Mouse (Mus musculus) liver, embryonic 16.5 days (tissue): ENCODE results near the gene Nek7. TPM values are rescaled to one million over a fixed set of nuclear protein-coding genes. Genes with fewer than 3 reads are reported as not detected.

Experiments
- ATAC-seq: fragments of 200-750 bp; cut with Nextera tagmentation; 2 replicates; pipeline ENCODE4 v1.8.0; 2017; ENCODE audit warnings: low read depth, mild to moderate bottlenecking, moderate number of reproducible peaks, moderate library complexity
- H3K27ac ChIP-seq: fragments of 300-500 bp; sonication (generic); 2 replicates; pipeline ENCODE4 v1.5.1; 2014; ENCODE audit warnings: mild to moderate bottlenecking, low read length
- H3K27me3 ChIP-seq: fragments of 300-500 bp; sonication (generic); 2 replicates; pipeline ENCODE4 v1.6.1; 2014; ENCODE audit warnings: low read depth, low read length, mixed read lengths; ENCODE audit not compliant: control insufficient read depth, insufficient read depth
- H3K36me3 ChIP-seq: fragments of 300-500 bp; sonication (generic); 2 replicates; pipeline ENCODE4 v1.6.1; 2014; ENCODE audit warnings: mild to moderate bottlenecking; ENCODE audit not compliant: control insufficient read depth, insufficient read depth
- H3K4me1 ChIP-seq: fragments of 300-500 bp; sonication (generic); 2 replicates; pipeline ENCODE4 v1.6.1; 2014; ENCODE audit warnings: low read depth, low read length, mixed read lengths; ENCODE audit not compliant: control insufficient read depth
- H3K4me2 ChIP-seq: fragments of 300-500 bp; sonication (generic); 2 replicates; pipeline ENCODE4 v1.6.1; 2014; ENCODE audit warnings: low read depth, low read length, mixed read lengths
- H3K4me3 ChIP-seq: fragments of 300-500 bp; sonication (generic); 2 replicates; pipeline ENCODE4 v1.5.1; 2014; ENCODE audit warnings: low read depth, mild to moderate bottlenecking, low read length
- H3K9ac ChIP-seq: fragments of 300-500 bp; sonication (generic); 2 replicates; pipeline ENCODE4 v1.6.1; 2014; ENCODE audit warnings: low read depth, low read length
- H3K9me3 ChIP-seq: fragments of 300-500 bp; sonication (generic); replicated peaks from 2 replicates; pipeline ENCODE4 v1.6.1; 2016; ENCODE audit warnings: low read length; ENCODE audit not compliant: control insufficient read depth
- WGBS: fragments of 180-500 bp; shearing (Covaris S2); extraction: QIAGEN DNeasy Blood & Tissue Kit; methylation state at CpG from one replicate; pipeline ENCODE4 v1.1.7; 2014; ENCODE audit not compliant: insufficient replicate concordance; 5-methylcytosine and 5-hydroxymethylcytosine counted together
- polyA plus RNA-seq: library from polyadenylated mRNA; unstranded; fragments of >200 nt; fragmentation: Nextera tagmentation; extraction: Ambion mirVana; gene quantifications from 2 replicates; pipeline ENCODE4 v1.2.1, GENCODE M21; 2015

Nek7 gene
- polyA plus RNA-seq, 1 experiment from 2014 or later = 15.3 TPM

DNA sequence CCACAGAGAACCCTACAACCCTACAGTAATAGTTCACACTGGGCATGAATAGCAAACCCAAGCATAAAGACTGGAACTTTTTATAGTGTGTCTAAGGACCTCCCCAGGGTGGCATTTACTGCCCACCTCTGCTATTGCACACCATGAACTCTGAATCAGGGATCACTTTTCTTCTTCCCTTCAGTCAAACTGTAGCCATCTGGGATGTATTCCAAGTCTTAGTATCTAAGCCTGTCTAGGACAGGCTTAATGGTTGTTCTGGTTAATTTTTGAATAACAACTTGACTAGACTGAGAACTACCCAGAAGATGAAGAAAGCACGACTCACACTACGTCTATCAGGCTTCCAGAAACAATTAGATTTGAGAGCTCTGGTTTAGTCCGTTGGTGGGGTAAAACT lies 8.5 kb upstream of the Nek7 start:
- WGBS = 66% methylated on average over 3 of the region's 3 CpGs
- no peaks in the 10 kb centered on the region for H3K27me3 ChIP-seq

DNA sequence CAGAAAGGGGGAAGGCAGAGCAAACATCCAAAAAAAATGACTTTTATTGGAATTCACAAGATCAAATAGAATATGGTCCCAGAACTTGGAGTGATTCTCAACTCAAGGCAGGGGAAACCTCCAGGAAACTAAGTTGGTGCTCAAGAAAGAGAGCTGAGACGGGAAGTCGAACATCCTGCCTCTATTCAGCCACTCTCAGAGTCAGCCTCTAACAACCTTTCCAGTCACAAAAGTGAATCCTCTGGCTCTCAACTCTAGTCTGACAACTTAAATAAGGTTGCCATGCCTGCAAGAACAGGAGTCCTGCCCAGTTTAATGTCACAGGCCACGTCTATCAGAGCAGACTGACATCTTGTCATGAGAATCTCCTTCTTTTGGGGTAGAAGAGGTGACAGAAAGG lies 7.9 kb upstream of the Nek7 start:
- no peaks in the 10 kb centered on the region; the same call in 1 of the 2 replicates for H3K4me1 ChIP-seq
- no peak for ATAC-seq

More for the DNA sequence above, 8.5 kb upstream of the Nek7 start:
- Histone ChIP-seq H3K9me3 (no peaks in the 10 kb centered on the region), H3K4me1 (no peaks in the 10 kb centered on the region), H3K4me2 (no peak overlapping the region), H3K36me3 (no peaks in the 10 kb centered on the region), H3K4me3 (no peak overlapping the region), H3K9ac (no peak overlapping the region), H3K27ac (no peak overlapping the region)
- ATAC-seq = no peak

DNA sequence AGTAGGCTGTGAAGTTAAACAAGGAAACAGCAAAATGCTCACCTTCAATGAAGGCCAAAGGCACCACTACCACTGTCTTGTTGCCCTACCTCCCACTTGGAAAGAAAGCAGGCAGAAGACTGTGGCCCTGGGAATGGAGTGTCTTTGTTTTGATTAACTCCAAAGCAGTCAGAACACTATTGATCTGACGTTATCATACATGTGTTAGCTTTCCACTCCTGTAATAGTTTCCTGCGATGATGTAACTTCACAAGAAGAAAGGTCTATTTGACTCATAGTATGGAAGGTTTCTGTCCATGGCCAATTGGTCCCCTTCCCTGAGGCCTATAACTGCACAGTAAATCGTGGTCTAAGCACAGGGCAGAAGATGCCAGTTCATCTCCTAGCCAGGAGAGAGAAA lies 6.3 kb upstream of the Nek7 start:
- no peaks in the 10 kb centered on the region for H3K36me3 ChIP-seq
- 56% methylated on average over 3 of the region's 3 CpGs for WGBS
- no peak overlapping the region for H3K9ac ChIP-seq
- ATAC-seq = no peak
- no peak overlapping the region for H3K27ac ChIP-seq
- H3K4me3 ChIP-seq = no peak overlapping the region
- H3K27me3 ChIP-seq = no peaks in the 10 kb centered on the region
- no peaks in the 10 kb centered on the region; the same call in 1 of the 2 replicates for H3K4me1 ChIP-seq
- no peaks in the 10 kb centered on the region for H3K9me3 ChIP-seq
- H3K4me2 ChIP-seq = no peak overlapping the region

More for the DNA sequence above, 7.9 kb upstream of the Nek7 start:
- Histone ChIP-seq H3K9me3 (no peaks in the 10 kb centered on the region), H3K4me3 (no peak overlapping the region), H3K9ac (no peak overlapping the region), H3K27me3 (no peaks in the 10 kb centered on the region), H3K27ac (no peak overlapping the region), H3K36me3 (no peaks in the 10 kb centered on the region), H3K4me2 (no peak overlapping the region)
- WGBS = 58% methylated on average over 3 of the region's 3 CpGs

DNA sequence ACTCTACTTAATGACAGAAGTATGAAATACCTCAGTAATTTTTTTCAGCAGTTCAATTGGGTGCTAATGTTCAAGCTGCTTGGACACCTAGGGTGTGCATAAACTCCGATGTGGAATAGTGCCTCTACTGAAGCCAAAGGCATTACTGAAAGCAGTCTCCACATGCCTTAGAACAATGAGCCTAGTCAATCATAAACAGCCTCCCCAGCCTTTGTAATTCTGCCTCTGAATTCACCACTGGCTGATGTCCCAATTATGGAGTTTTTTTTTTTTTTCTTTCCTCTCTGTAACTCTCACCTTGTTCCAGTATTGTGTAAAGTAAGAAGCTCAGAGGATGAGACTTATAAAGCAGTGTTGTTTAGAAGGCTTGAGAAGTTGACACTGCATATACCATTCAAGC lies 3.9 kb upstream of the Nek7 start:
- Histone ChIP-seq H3K36me3 (no peaks in the 10 kb centered on the region), H3K4me2 (no peak overlapping the region), H3K4me3 (no peak overlapping the region), H3K9ac (no peak overlapping the region), H3K9me3 (no peaks in the 10 kb centered on the region), H3K27ac (no peak overlapping the region), H3K27me3 (no peaks in the 10 kb centered on the region), H3K4me1 (peaks cover 8% of the 10 kb centered on the region)
- no peak for ATAC-seq
- WGBS = 63% methylated on average over 1 of the region's 1 CpGs

DNA sequence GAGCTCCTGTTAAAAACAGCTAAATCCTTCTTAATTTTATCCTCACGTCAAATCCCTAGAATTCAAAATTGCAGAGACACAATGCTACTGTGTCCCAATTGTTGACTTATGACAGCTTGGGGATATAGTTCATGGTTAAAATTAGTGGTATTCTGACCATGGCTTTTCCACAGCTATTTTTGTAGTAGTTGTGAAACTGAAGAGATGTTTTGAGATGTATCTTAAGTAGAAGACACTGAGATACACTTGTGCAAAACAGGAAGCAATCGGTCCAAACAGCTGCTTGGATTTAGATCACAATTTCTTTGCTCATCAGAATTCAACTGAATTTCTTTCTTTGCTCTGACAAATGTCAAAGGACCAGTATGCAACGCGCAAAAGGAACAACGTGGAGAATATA lies 2.9 kb upstream of the Nek7 start:
- ATAC-seq = no peak
- Histone ChIP-seq H3K9ac (no peak overlapping the region), H3K36me3 (no peaks in the 10 kb centered on the region), H3K4me2 (no peak overlapping the region), H3K4me3 (no peak overlapping the region), H3K4me1 (peaks cover 11% of the 10 kb centered on the region), H3K9me3 (no peaks in the 10 kb centered on the region), H3K27me3 (no peaks in the 10 kb centered on the region), H3K27ac (no peak overlapping the region)
- 66% methylated on average over 5 of the region's 5 CpGs for WGBS

DNA sequence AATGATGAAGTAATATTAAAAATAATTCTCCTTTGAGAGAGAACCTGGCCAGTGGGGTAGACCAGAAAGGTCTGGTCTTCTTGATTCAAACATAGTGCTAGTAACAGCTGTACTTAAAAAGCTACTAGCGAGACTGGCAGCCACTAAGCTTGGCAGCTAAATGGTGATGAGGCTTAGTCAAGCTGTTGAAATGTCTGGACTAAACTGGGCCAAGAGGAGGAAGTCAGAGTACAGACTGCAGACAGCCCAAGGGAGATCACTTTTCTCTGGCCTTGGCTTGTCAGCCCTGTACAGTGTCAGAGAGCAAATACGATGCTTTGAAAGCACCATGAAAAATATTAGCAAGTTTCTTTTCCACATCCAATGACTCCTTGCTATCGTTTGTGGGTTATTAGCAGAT lies 2.5 kb upstream of the Nek7 start:
- Histone ChIP-seq H3K4me2 (no peak overlapping the region), H3K9me3 (no peaks in the 10 kb centered on the region), H3K4me1 (peaks cover 11% of the 10 kb centered on the region), H3K27me3 (no peaks in the 10 kb centered on the region), H3K4me3 (no peak overlapping the region), H3K27ac (no peak overlapping the region), H3K36me3 (no peaks in the 10 kb centered on the region), H3K9ac (no peak overlapping the region)
- no peak for ATAC-seq
- WGBS = 67% methylated on average over 3 of the region's 3 CpGs

DNA sequence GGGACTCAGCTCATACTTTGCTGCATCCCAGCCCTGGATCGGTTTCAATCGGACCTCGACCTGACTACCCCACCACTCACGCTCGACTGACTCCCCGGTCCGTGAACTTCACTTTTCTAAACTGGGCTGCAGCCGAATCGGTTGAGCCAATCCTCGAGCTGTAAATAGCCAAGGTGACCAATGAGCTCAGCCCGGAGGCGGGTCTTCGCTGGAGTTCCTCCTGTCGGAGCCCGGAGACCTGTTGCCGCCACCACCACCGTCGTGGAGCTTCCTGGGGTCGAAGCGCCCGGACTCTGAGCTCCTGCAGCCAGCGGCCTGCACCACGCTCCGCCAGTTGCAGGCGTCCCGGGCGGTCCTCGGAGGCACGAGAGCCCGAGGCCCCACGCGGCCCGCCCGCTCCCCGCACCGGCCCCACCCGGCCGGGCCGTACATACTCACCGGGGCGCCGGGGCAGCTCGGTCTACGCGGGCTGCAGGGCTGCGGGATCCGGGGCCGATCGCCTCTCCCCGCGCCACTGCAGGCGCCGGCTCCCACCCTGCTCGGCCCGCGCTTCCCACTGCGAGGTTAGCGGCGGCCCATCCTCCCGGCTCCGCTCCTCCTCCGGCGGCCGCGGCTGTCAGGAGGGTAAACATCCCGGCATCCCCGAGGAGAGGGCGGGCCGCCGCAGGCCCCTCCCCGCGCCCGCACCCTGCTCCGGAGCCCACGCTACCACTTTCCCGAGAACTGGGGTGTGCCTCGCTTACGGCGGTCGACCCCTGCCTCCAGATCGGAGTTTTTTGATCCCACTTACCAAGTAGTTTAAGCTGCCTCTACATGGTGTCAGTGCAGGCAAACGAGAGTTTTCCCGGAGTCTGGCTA lies 598 bp downstream of the Nek7 start:
- H3K9ac ChIP-seq = peak overlapping the region; percentile 96
- no peaks in the 10 kb centered on the region for H3K9me3 ChIP-seq
- peak; percentile 90 for ATAC-seq
- peaks cover 11% of the 10 kb centered on the region for H3K4me1 ChIP-seq
- no peaks in the 10 kb centered on the region for H3K36me3 ChIP-seq
- peak overlapping the region; percentile 80 for H3K4me2 ChIP-seq
- H3K27ac ChIP-seq = peak overlapping the region; percentile 98
- H3K27me3 ChIP-seq = no peaks in the 10 kb centered on the region
- peak overlapping the region; percentile 87 for H3K4me3 ChIP-seq
- under 1% methylated on average over 81 of the region's 83 CpGs for WGBS

DNA sequence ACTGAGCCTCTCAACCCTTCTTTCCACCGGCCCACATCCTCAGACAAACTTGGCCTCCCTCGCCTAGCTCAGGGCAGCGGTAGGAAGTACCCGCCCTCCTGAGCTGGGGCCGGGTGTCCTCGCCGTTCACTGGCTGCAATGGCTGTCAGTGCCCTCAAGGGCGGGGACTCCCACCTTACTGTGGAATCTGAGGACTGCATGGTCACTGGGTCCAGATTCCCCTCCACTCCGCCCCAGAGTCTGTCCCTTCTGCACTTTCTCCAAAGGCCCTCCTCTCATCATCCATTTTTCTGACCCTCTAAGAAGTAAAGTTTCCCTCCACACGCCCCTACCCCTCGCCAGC lies 2.0 kb downstream of the Nek7 start:
- peak; percentile 78 for ATAC-seq
- Histone ChIP-seq H3K9ac (peak overlapping the region; percentile 55), H3K36me3 (no peaks in the 10 kb centered on the region), H3K9me3 (no peaks in the 10 kb centered on the region), H3K4me3 (peak overlapping the region; percentile 87), H3K27ac (peak overlapping the region; percentile 98), H3K27me3 (no peaks in the 10 kb centered on the region), H3K4me1 (peaks cover 11% of the 10 kb centered on the region), H3K4me2 (peak overlapping the region; percentile 80)
- 2% methylated on average over 11 of the region's 11 CpGs for WGBS

DNA sequence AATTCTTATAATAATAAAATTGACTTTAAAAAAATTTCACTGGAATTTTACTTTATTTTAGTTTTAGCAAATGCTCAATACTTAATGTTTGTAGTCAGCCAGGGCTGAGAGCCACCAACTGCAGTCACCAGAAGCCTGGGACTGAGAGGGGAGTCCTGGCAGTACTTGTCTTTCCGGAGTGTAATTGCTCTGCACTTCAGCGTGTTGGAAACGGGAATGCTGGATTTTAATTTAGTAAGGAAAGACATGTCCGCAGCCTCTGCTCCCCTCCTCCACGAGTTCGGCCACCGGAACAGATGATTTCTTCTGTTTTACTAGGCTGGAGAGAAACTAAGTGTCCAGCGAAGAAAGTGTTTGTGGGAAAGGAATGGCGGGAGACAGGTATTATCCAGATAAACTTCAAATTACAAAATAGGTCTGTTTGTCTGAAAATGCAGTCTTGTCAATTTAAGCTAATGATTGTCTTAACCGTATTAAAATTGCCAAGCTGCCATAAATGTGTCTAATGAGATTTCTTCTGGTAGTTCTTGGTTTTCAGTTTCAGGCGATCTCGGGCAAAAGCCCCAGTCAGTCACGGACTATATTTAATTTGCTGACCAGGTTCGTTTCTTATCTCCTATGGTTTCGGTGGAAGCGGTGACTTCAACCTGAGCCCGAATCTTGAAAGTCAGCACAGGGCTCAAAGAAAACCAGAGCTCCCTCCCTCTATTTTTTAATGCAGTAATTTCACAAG lies 2.5 kb downstream of the Nek7 start:
- Histone ChIP-seq H3K9me3 (no peaks in the 10 kb centered on the region), H3K9ac (peak overlapping the region; percentile 55), H3K27ac (peak overlapping the region; percentile 67), H3K36me3 (no peaks in the 10 kb centered on the region), H3K4me2 (peak overlapping the region; percentile 80), H3K27me3 (no peaks in the 10 kb centered on the region), H3K4me1 (peaks cover 11% of the 10 kb centered on the region), H3K4me3 (peak overlapping the region; percentile 87)
- WGBS = 20% methylated on average over 17 of the region's 17 CpGs
- no peak for ATAC-seq
